Mouse (Mus musculus) fat pad, adult 2 months (tissue): ENCODE measurements around the gene Olfr324.

Experiments used
- DNase-seq: peaks from one replicate; pipeline ENCODE4 v3.0.0-alpha.2; 2011; ENCODE audit warnings: low read depth, low spot score; ENCODE audit errors: extremely low read depth

The Olfr324 gene

GRCm38 (mm10) chr11:58630401-58630800 lies 35.5 kb downstream of the Olfr324 start, which contains the start of gene Olfr323:
Olfr323 (minus strand) TSS chr11:58630501.
- no peak for DNase-seq

DNA sequence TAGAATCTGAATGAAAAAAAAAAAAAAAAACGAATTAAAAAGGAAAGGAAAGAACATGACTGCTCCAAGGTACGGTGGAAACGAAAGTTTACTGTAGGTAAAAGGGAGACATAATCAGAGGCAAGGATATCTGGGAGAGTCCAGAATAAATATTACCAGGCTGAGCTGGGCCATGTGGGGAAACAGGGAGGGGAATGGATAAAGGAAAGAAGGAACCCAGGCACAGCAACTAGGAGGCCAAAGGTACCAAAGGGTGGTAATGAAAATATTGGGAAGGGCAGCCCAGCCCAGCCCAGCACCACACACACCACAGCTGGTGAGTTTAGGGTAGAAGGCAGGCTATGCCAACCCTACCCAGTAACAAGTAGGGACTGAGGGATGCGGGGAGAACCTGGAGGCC lies 40.0 kb downstream of the Olfr324 start:
- no peak for DNase-seq

DNA sequence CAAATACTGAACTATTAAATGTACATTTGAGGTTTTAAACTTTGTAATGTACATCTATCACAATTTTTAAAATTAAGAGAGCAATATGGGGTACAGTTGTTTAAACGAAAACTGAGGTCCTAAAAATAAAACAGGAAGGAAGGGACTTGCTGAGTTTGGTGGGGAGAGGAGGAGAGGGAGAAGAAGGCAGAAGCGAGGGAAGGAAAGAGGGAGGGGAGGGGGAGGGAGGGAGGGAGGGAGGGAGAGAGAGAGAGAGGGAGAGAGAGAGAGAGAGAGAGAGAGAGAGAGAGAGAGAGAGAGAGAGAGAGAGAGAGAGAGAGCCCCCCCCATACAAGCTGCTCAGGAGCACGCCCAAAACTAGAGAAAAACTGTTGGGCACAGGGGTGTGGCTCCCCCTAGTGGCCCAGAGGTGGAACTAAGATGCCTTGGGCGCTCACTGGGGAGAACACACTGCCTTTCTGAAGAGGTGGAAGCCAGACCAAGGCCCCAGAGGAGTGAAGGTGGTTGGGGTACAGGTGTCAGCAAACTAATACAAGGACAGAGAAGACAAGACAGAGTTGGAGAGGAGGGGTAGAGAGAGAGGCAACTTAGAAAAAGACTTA lies 41.6 kb downstream of the Olfr324 start:
- no peak for DNase-seq

- DNase-seq: no peak
Observed at GRCm38 (mm10) chr11:58638176-58638701, 43.3 kb downstream of the Olfr324 start.

DNA sequence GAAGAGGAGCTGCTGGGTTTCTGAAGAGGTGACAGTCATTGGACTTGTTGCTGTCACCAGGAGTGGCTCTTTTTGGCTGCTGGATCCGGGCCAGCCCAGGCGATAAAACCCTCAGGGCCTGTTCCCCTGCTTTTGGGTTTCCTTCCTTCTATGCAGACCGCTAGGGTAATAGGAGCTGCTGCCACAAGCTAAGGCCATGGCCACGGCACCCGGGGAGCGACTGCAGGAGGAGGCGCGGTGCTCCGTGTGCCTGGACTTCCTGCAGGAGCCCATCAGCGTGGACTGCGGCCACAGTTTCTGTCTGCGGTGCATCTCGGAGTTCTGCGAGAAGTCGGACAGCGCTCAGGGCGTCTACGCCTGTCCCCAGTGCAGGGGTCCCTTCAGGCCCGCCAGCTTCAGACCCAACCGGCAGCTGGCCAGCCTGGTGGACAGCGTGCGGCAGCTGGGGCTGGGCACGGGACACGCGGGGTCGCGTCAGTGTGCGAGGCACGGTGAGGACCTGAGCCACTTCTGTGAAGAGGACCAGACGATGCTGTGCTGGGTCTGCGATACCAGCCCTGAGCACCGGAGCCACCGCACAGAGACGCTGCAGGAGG lies 45.5 kb downstream of the Olfr324 start, which contains the start of gene Trim58:
TSS of gene Trim58 (plus strand) at position 194 of the 596 bp plus-strand sequence.
- DNase-seq: no peak

GRCm38 (mm10) chr11:58641057-58641456 lies 46.1 kb downstream of the Olfr324 start:
- DNase-seq: no peak

DNA sequence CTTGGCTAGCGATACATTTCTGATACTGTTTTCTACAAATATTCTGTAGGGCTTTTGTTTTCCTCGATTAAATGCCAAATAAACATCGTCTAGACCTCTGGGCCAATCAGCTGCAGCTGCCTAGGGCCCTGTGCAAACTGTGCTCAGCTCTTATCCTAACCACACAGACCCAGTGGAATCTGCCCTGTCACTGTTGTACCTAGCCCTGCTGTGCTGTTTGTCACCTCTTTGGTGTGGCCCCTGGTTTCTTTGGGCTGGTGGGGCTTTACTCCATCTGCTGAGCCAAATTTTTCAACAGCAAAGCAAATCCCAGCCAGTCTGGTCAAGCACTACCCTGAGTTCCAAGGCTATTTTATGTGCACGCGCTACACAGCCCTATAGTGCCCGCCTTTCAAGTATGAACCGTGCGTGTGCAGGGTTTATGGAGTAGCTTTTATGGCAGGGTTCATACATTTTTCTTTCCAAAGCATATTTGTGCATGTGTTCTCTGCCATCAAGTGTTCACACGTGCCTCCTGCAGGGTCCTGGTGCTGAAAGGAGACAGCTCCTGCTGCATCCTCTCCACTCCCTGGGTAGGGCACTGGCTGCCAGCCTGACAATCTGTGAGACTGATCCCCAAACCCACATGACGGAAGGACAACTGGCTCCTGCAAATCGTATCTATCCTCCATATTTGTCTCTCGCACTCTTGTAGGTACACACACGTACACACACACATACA lies 46.9 kb downstream of the Olfr324 start:
- DNase-seq: no peak

DNA sequence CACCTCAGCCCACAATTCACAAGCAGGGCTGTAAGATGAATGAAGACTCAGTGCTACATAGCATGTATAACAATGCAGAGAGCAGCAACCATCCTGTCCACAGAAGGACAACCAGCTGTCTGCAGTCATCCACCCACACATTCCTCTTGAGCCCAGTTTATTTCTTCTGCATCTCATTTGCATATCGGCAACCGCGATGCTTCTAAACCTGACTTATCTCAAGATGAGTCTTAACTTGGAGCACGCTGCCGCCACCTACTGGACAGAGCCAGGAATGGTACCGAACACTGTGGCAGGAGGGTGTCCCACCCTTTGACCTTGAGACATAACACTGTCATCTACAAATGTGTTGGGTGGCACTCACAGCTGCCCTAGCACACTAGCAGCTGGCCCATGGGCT lies 48.4 kb downstream of the Olfr324 start:
- DNase-seq: no peak
